Mouse (Mus musculus): Measurements from ENCODE around the gene Bmpr1b. TPM values are rescaled to one million over a fixed set of nuclear protein-coding genes. Genes with fewer than 3 reads are reported as not detected.

The Bmpr1b gene
- polyA plus RNA-seq, 1 experiment from 2014 or later, result 7.6 TPM

DNA sequence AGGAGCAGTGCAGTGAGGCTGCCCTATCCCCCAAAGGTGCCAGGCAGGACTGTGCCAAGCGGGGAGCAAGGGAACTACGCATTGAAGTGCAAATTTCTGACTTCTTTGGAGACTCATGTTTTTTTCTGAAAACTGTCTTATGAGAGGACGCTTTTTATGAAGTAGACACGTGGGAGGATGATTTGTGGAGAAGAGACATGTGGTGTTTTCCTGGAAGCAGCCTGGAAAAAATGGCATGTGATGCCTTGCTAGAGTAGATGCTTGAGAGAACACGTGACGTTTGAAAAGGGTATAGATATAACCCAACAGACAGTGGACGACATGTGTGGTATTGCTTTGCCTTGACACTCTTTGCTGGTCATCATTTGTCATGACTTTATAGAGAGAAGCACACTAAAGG is 319.1 kb downstream of the Bmpr1b start:
- Histone ChIP-seq H3K4me3 (replicated peaks; ENCODE audit: low read depth, low read length) (no peak overlapping the region), H3K9ac (ENCODE audit: low read depth, low read length) (no peak overlapping the region), H3K9me3 (replicated peaks; ENCODE audit: low read length) (no peaks in the 10 kb centered on the region), H3K4me1 (replicated peaks; ENCODE audit: insufficient read depth, low read length) (no peaks in the 10 kb centered on the region), H3K4me2 (ENCODE audit: low read length) (no peak overlapping the region), H3K36me3 (ENCODE audit: insufficient read depth, low read length) (no peaks in the 10 kb centered on the region), H3K27me3 (ENCODE audit: insufficient read depth, low read length) (no peaks in the 10 kb centered on the region), H3K27ac (no peak overlapping the region)
- no peak for TF ChIP-seq CTCF (IDR thresholded peaks at IDR 0.05; ENCODE audit: low read depth)
- ATAC-seq (replicated peaks; ENCODE audit: low FRiP score, low read depth) (no peak), DNase-seq (ENCODE audit: low spot score) (no peak)
- WGBS, result 74% methylated on average over 7 of the region's 7 CpGs

DNA sequence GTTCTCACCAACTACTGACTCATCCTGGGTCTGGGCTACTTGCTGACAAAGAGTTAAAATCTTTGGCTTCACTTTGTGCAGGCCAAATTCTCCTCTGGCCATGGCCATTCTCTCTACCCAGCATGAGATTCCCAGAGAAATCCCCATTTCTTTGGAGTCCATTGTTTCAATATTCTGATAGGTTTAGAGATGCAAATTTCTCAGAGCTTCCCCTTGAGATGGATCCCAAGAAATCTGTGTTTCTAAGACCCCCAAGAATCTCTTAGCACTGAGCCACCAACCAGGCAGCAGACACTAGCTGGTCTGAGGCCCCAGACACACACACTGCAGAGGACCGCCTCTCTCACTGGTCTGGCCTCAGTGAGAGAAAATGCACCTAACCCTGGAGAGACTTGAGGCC is 320.0 kb downstream of the Bmpr1b start:
- no peaks in the 10 kb centered on the region for H3K36me3 ChIP-seq (ENCODE audit: insufficient read depth, low read length)
- no peak overlapping the region for H3K4me3 ChIP-seq (replicated peaks; ENCODE audit: low read depth, low read length)
- no peaks in the 10 kb centered on the region for H3K9me3 ChIP-seq (replicated peaks; ENCODE audit: low read length)
- H3K4me1 ChIP-seq (replicated peaks; ENCODE audit: insufficient read depth, low read length), result no peaks in the 10 kb centered on the region
- no peaks in the 10 kb centered on the region for H3K27me3 ChIP-seq (ENCODE audit: insufficient read depth, low read length)
- no peak for ATAC-seq (replicated peaks; ENCODE audit: low FRiP score, low read depth)
- DNase-seq (ENCODE audit: low spot score), result no peak
- H3K27ac ChIP-seq, result no peak overlapping the region
- H3K4me2 ChIP-seq (ENCODE audit: low read length), result no peak overlapping the region
- WGBS, result 91% methylated on average over 1 of the region's 1 CpGs
- no peak for TF ChIP-seq CTCF (IDR thresholded peaks at IDR 0.05; ENCODE audit: low read depth)
- no peak overlapping the region for H3K9ac ChIP-seq (ENCODE audit: low read depth, low read length)

DNA sequence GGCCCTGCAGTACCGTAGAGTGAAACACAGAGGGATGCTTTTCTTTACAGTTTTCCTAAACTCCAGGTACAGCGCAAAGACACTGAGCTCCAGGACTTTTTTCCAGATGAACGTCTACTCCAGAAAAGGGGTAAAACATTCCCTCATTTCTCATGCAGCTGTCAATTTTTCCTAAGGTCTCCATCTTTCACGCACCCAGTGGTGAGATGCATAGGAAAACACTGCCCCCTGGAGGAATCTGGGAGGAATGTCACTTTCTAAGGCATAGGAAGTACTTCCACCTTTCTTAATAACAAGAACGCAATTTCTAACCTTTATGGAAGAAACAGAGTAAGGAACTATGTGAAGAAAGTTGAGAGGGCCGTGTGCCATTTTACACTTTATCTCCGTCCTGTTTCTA is 330.4 kb downstream of the Bmpr1b start:
- ATAC-seq (replicated peaks; ENCODE audit: low FRiP score, low read depth) (peak; percentile 33; the same call in 1 of the 2 replicates), DNase-seq (ENCODE audit: low spot score) (peak; percentile 69)
- no peak overlapping the region for H3K4me2 ChIP-seq (ENCODE audit: low read length)
- H3K27me3 ChIP-seq (ENCODE audit: insufficient read depth, low read length), result no peaks in the 10 kb centered on the region
- no peak overlapping the region for H3K27ac ChIP-seq
- H3K9ac ChIP-seq (ENCODE audit: low read depth, low read length), result no peak overlapping the region
- no peaks in the 10 kb centered on the region for H3K9me3 ChIP-seq (replicated peaks; ENCODE audit: low read length)
- 43% methylated on average over 7 of the region's 7 CpGs for WGBS
- H3K4me3 ChIP-seq (replicated peaks; ENCODE audit: low read depth, low read length), result no peak overlapping the region
- H3K36me3 ChIP-seq (ENCODE audit: insufficient read depth, low read length), result no peaks in the 10 kb centered on the region
- H3K4me1 ChIP-seq (replicated peaks; ENCODE audit: insufficient read depth, low read length), result no peaks in the 10 kb centered on the region
- TF ChIP-seq CTCF (IDR thresholded peaks at IDR 0.05; ENCODE audit: low read depth), result peak; percentile 82

DNA sequence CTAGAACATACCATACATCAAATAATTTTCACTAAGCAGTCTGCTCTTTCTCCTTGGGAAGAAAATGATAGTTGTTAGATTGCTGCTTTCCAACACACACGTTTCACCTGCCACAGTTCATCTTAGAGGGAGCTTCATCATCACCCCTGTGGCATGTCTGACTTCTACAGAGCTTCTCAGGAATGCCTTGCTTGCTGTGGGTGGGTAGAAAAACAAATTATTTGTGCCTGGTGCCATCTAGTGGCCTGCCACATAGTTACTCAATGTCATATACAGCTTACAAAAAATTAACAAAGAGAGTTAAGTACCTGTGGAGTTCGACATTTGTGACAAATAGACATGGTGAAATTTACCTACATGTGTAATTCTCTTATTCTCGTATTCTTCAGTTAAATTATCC is 338.1 kb downstream of the Bmpr1b start:
- peak; percentile 90 for TF ChIP-seq CTCF (IDR thresholded peaks at IDR 0.05; ENCODE audit: low read depth)
- DNase-seq (ENCODE audit: low spot score) (peak; percentile 87), ATAC-seq (replicated peaks; ENCODE audit: low FRiP score, low read depth) (no peak; the same call in 1 of the 2 replicates)
- Histone ChIP-seq H3K27ac (no peak overlapping the region), H3K36me3 (ENCODE audit: insufficient read depth, low read length) (no peaks in the 10 kb centered on the region), H3K4me2 (ENCODE audit: low read length) (no peak overlapping the region), H3K4me1 (replicated peaks; ENCODE audit: insufficient read depth, low read length) (no peaks in the 10 kb centered on the region), H3K27me3 (ENCODE audit: insufficient read depth, low read length) (no peaks in the 10 kb centered on the region), H3K9me3 (replicated peaks; ENCODE audit: low read length) (no peaks in the 10 kb centered on the region), H3K4me3 (replicated peaks; ENCODE audit: low read depth, low read length) (no peak overlapping the region), H3K9ac (ENCODE audit: low read depth, low read length) (no peak overlapping the region)
- 20% methylated on average over 3 of the region's 3 CpGs for WGBS

DNA sequence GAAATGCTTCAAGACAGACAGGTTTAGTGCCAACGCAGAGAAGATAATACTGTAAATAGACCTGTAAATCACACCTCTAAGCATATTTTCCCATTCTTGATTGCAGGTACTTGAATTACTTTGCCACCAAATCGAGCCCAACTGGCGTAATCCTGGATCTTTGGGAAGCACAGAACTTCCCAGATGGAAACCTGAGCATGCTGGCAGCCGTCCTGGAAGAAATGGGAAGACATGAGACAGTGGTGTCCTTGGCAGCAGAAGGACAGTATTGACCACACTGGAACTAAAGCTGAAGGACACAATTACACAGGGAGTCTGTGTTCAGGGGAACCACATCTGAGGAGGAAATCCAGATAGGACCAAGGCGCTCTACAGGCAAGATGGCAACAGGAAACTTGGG is 340.9 kb downstream of the Bmpr1b start:
- Histone ChIP-seq H3K9me3 (replicated peaks; ENCODE audit: low read length) (no peaks in the 10 kb centered on the region), H3K4me1 (replicated peaks; ENCODE audit: insufficient read depth, low read length) (no peaks in the 10 kb centered on the region), H3K4me2 (ENCODE audit: low read length) (no peak overlapping the region), H3K9ac (ENCODE audit: low read depth, low read length) (no peak overlapping the region), H3K27me3 (ENCODE audit: insufficient read depth, low read length) (no peaks in the 10 kb centered on the region), H3K36me3 (ENCODE audit: insufficient read depth, low read length) (no peaks in the 10 kb centered on the region), H3K27ac (no peak overlapping the region), H3K4me3 (replicated peaks; ENCODE audit: low read depth, low read length) (no peak overlapping the region)
- ATAC-seq (replicated peaks; ENCODE audit: low FRiP score, low read depth), result no peak
- DNase-seq (ENCODE audit: low spot score), result no peak
- WGBS, result 73% methylated on average over 5 of the region's 5 CpGs
- TF ChIP-seq CTCF (IDR thresholded peaks at IDR 0.05; ENCODE audit: low read depth), result no peak

DNA sequence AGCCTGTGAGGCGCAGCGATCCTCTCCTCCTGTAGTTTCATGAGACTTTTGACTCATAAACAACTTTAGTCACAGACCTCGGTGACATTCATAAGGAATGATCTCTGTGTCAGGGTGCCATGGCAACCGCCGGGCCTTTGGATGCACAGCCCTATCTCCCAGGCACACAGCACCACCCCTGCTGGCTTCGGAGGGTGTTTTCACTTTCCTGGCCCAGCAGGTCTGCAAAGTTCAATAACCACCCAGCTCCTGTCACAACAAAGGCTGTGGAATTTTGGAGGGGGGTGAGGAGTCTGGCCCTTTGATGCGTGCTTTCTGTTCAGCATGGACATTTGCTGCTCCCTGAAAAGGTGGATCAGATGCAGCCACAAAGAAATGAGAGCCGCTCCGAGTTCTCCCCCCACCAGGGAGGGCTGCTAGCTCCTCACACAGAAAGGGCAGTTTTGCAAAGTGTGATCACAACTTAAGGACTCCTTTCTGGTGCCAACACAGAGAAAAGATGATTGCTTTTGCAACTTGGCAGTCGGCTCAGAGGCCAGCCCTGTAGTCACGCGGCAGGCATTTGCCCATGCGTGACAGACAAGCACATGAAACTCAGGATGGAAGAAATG is 349.8 kb downstream of the Bmpr1b start:
- H3K36me3 ChIP-seq (ENCODE audit: insufficient read depth, low read length), result no peaks in the 10 kb centered on the region
- H3K9me3 ChIP-seq (replicated peaks; ENCODE audit: low read length), result no peaks in the 10 kb centered on the region
- H3K9ac ChIP-seq (ENCODE audit: low read depth, low read length), result no peak overlapping the region
- no peaks in the 10 kb centered on the region for H3K27me3 ChIP-seq (ENCODE audit: insufficient read depth, low read length)
- ATAC-seq (replicated peaks; ENCODE audit: low FRiP score, low read depth) (peak; percentile 73), DNase-seq (ENCODE audit: low spot score) (peak; percentile 46)
- 27% methylated on average over 13 of the region's 13 CpGs for WGBS
- TF ChIP-seq CTCF (IDR thresholded peaks at IDR 0.05; ENCODE audit: low read depth), result 0 out of 2 replicates have a peak, but pooled peaks have one; percentile 23
- H3K27ac ChIP-seq, result no peak overlapping the region
- H3K4me2 ChIP-seq (ENCODE audit: low read length), result peak overlapping the region; percentile 15; the same call in 1 of the 2 replicates
- H3K4me1 ChIP-seq (replicated peaks; ENCODE audit: insufficient read depth, low read length), result 0 out of 2 replicates have a peak, but pooled peaks cover 4% of the 10 kb centered on the region
- no peak overlapping the region for H3K4me3 ChIP-seq (replicated peaks; ENCODE audit: low read depth, low read length)
